Mouse (Mus musculus) kidney, embryonic 16.5 days (tissue): Measurements from ENCODE around the gene Rgs9. TPM values are rescaled to one million over a fixed set of nuclear protein-coding genes. Genes with fewer than 3 reads are reported as not detected.
A peak's percentile ranks its signal among the peaks of the same experiment; 100 is the strongest.

Source experiments
- ATAC-seq: fragments of 200-750 bp; cut with Nextera tagmentation; 2 replicates; pipeline ENCODE4 v1.8.0; 2017; ENCODE audit warnings: moderate TSS enrichment; ENCODE audit not compliant: low FRiP score, low TSS enrichment
- H3K27ac ChIP-seq: fragments of 300-500 bp; sonication (generic); 2 replicates; pipeline ENCODE4 v1.5.1; 2014; ENCODE audit warnings: low read length
- H3K27me3 ChIP-seq: fragments of 300-500 bp; sonication (generic); 2 replicates; pipeline ENCODE4 v1.6.1; 2014; ENCODE audit warnings: low read length, control low read depth, mixed read lengths; ENCODE audit not compliant: insufficient read depth
- H3K36me3 ChIP-seq: fragments of 300-500 bp; sonication (generic); 2 replicates; pipeline ENCODE4 v1.6.1; 2014; ENCODE audit warnings: low read length, control low read depth, mixed read lengths; ENCODE audit not compliant: insufficient read depth
- H3K4me1 ChIP-seq: fragments of 300-500 bp; sonication (generic); 2 replicates; pipeline ENCODE4 v1.6.1; 2014; ENCODE audit warnings: low read length, control low read depth, mixed read lengths; ENCODE audit not compliant: insufficient read depth
- H3K4me2 ChIP-seq: fragments of 300-500 bp; sonication (generic); replicated peaks from 2 replicates; pipeline ENCODE4 v1.6.1; 2014; ENCODE audit warnings: low read depth, low read length
- H3K4me3 ChIP-seq: fragments of 300-500 bp; sonication (generic); 2 replicates; pipeline ENCODE4 v1.5.1; 2014; ENCODE audit warnings: mild to moderate bottlenecking, low read length
- H3K9ac ChIP-seq: fragments of 300-500 bp; sonication (generic); replicated peaks from 2 replicates; pipeline ENCODE4 v1.6.1; 2014; ENCODE audit warnings: low read length
- H3K9me3 ChIP-seq: fragments of 300-500 bp; sonication (generic); 2 replicates; pipeline ENCODE4 v1.6.1; 2016; ENCODE audit warnings: low read length, control low read depth
- WGBS: fragments of 180-500 bp; shearing (Covaris S2); extraction: QIAGEN DNeasy Blood & Tissue Kit; methylation state at CpG from one replicate; pipeline ENCODE4 v1.1.7; 2014; 5-methylcytosine and 5-hydroxymethylcytosine counted together
- polyA plus RNA-seq: library from polyadenylated mRNA; unstranded; fragments of >200 nt; fragmentation: Nextera tagmentation; extraction: Ambion mirVana; gene quantifications from 2 replicates; pipeline ENCODE4 v1.2.1, GENCODE M21; 2015

Gene Rgs9
- polyA plus RNA-seq, 1 experiment from 2014 or later, result 1.2 TPM

DNA sequence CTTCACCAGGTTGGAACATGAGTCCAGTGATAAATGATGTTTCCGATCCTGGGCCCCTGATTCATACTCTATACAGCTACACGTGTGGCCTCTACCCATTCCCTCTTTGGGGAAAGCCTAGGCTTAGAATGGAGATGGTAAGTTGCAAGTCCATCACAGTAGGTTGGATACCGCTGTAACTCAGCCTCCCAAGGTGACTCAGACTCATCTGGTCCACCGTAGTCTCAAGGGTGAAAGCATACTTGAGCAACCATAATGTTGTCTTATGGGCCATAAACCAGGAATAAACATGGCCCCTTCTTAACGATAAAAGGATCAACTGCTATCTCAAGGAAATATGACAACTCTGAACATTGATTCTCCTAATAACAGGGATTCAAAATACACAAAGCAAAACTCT, 109.7 kb downstream of the Rgs9 start:
- Histone ChIP-seq H3K27ac (no peak overlapping the region), H3K4me2 (no peak overlapping the region), H3K36me3 (no peaks in the 10 kb centered on the region), H3K4me3 (no peak overlapping the region), H3K27me3 (no peaks in the 10 kb centered on the region), H3K9me3 (no peaks in the 10 kb centered on the region), H3K4me1 (no peaks in the 10 kb centered on the region), H3K9ac (no peak overlapping the region)
- 68% methylated on average over 5 of the region's 5 CpGs for WGBS
- no peak for ATAC-seq

DNA sequence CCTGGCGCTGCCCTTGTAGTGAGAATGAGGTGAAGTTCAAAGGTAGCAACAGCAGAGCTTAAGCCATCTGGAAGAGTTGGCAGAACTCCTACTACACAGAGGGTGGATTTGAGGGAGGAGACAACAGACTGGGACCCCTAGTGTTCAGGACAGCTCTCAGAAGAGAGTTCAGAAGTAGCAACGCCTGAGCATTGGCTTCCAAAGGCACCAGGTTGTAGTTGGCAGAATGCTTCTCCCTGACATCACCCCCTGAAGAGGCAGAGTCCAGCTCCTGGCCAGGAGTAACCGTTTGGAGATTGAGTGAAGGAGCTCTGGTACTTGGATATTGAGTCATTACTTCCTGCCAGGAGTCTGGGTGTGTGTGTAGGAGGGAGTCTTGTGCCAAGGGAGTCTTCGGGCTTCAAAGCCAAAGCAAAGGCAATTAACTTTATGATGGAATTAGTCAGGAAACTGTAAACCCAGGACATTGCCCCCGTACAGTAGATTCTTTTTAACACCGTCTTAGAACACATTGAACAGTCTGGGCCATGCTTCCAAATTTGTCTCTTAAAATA, 110.2 kb downstream of the Rgs9 start:
- Histone ChIP-seq H3K9me3 (no peaks in the 10 kb centered on the region), H3K36me3 (no peaks in the 10 kb centered on the region), H3K9ac (no peak overlapping the region), H3K4me2 (no peak overlapping the region), H3K27ac (no peak overlapping the region), H3K4me3 (no peak overlapping the region), H3K27me3 (no peaks in the 10 kb centered on the region), H3K4me1 (no peaks in the 10 kb centered on the region)
- WGBS, result 39% methylated on average over 6 of the region's 6 CpGs
- no peak for ATAC-seq

DNA sequence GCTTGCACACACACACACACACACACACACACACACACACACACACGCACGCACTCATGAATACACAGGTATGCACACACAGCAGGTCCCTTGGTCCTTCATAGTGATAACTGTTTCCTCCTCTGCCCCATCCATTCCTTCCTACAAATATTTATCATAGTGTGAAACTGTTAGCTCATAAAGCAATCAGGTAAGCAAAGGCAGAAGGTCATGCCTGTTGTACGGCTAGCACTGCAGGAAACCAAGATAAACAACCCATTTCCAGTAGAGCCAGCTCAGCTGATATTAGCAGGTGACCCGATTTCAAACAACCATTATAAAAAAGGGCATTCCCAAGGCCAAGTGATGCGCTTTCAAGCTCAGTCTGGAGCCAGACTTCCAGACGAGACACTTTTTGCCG, 116.8 kb downstream of the Rgs9 start:
- no peak for ATAC-seq
- no peak overlapping the region for H3K4me3 ChIP-seq
- no peaks in the 10 kb centered on the region for H3K9me3 ChIP-seq
- H3K4me1 ChIP-seq, result no peaks in the 10 kb centered on the region
- no peaks in the 10 kb centered on the region for H3K36me3 ChIP-seq
- no peaks in the 10 kb centered on the region for H3K27me3 ChIP-seq
- WGBS, result 52% methylated on average over 7 of the region's 7 CpGs
- H3K27ac ChIP-seq, result no peak overlapping the region
- H3K4me2 ChIP-seq, result no peak overlapping the region
- H3K9ac ChIP-seq, result no peak overlapping the region

DNA sequence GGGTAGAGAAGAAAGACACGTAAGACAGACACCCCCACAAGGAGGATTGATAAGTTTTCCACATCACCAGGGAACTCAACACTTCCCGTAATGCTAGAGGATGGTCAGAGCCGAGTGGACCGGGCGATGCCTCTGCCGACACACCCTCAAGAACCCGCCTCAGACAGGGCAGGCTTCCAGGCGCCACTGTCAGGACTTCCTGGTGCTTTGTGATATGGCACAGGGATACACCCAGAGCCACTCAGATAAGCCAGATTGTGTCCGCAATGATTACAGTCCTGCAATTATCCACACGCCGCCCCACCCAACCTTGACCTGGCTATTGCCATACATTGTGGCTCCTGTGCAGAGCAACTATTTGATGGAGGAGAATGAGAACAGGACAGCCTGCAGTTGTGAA, 117.6 kb downstream of the Rgs9 start:
- Histone ChIP-seq H3K9me3 (no peaks in the 10 kb centered on the region), H3K36me3 (no peaks in the 10 kb centered on the region), H3K4me3 (no peak overlapping the region), H3K9ac (no peak overlapping the region), H3K4me1 (no peaks in the 10 kb centered on the region), H3K27ac (no peak overlapping the region), H3K4me2 (no peak overlapping the region), H3K27me3 (no peaks in the 10 kb centered on the region)
- no peak for ATAC-seq
- 90% methylated on average over 11 of the region's 11 CpGs for WGBS

DNA sequence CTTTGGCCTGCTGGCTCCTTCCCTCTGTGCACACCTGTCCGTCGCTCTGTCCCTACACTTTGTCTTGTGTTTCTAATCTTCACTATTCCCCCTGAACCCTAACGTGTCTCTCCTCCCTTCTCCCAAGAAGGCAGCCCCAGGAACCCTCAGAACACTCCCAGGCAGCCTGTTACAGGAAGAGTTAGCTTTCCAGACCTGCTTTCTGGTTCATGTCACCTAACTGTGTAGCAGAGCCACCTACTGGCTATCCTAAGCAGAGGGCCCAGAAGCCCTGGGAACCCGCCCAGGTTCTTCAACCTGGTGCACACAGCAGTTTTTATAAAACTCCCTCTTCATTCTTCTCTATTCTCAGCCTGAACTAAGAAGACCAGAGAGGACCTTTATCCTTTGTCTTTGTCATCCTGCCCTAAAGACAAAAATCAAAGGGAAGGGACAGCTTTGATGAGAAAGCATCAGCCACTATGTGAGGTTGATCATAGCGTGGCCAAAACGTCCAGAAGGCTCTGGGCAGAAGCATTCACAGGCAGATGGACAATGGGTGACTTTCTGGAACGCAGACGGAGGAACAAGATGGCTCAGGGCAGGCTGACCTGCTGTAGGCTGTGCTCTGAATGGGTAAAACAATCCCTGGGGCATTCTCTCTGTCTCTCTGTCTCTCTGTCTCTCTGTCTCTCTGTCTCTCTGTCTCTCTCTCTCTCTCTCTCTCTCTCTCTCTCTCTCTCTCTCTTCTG, 119.0 kb downstream of the Rgs9 start:
- 60% methylated on average over 8 of the region's 8 CpGs for WGBS
- H3K4me3 ChIP-seq, result no peak overlapping the region
- no peaks in the 10 kb centered on the region for H3K9me3 ChIP-seq
- no peaks in the 10 kb centered on the region for H3K4me1 ChIP-seq
- no peak overlapping the region for H3K9ac ChIP-seq
- no peaks in the 10 kb centered on the region for H3K27me3 ChIP-seq
- no peak overlapping the region for H3K4me2 ChIP-seq
- no peaks in the 10 kb centered on the region for H3K36me3 ChIP-seq
- ATAC-seq, result 0 out of 2 replicates have a peak, but pooled peaks have one; percentile 65
- no peak overlapping the region for H3K27ac ChIP-seq

DNA sequence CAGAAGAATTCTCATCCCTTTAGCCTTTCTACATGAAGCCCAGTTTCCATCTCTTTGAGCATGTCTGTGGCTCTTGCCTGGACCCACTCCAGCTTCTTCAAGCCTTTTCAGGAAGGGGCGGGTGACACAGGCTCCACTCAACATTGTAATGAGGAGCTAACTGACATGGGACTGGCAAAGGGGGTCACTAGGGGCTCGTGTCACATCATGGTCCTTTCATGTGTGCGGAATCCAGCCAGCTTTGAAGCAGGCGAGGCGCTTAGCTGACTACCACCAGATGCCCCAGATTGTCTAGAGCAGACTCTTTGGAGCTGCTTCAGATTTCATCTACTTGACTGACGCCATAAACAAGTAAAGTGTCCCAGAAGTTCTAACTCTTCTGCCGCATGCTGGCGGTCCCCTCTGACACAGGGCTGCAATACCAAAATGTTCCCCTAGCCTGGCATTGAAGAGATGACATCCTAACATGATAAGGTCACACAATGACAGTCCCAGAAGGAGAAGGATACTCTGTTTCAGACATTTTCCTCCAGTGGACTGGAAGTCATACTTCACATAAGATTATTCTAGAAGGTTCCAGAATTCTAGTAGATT, 122.5 kb downstream of the Rgs9 start:
- H3K27ac ChIP-seq, result no peak overlapping the region
- H3K9ac ChIP-seq, result no peak overlapping the region
- WGBS, result 86% methylated on average over 8 of the region's 8 CpGs
- H3K9me3 ChIP-seq, result peaks cover 4% of the 10 kb centered on the region; the same call in 1 of the 2 replicates
- H3K4me3 ChIP-seq, result no peak overlapping the region
- H3K4me1 ChIP-seq, result no peaks in the 10 kb centered on the region
- no peak for ATAC-seq
- no peak overlapping the region for H3K4me2 ChIP-seq
- no peaks in the 10 kb centered on the region for H3K27me3 ChIP-seq
- H3K36me3 ChIP-seq, result no peaks in the 10 kb centered on the region

Other genes starting within 250 kb of the Rgs9 start
- gene E030025P04Rik, start 153.8 kb downstream of the Rgs9 start, polyA plus RNA-seq, result not detected in 2 replicates
- gene Gna13, start 64.7 kb upstream of the Rgs9 start, polyA plus RNA-seq, result 22.0 and 24.1 TPM in 2 replicates
- not detected in 2 replicates for gene 9930022D16Rik, start 115.8 kb upstream of the Rgs9 start, polyA plus RNA-seq
- gene Amz2, start 127.8 kb upstream of the Rgs9 start, polyA plus RNA-seq, result 42.7 and 45.7 TPM in 2 replicates
- 5.3 and 6.5 TPM in 2 replicates for gene Arsg, start 175.2 kb upstream of the Rgs9 start, polyA plus RNA-seq
- gene Slc16a6, start 175.5 kb upstream of the Rgs9 start, polyA plus RNA-seq, result 8.4 and 8.7 TPM in 2 replicates